Mouse (Mus musculus): ENCODE data around the gene Gm28051.

Gene Gm28051

GRCm38 (mm10) chr12:102686321-102686720 is 71.2 kb downstream of the Gm28051 start:
- DNase-seq (ENCODE audit: low spot score): no peak

GRCm38 (mm10) chr12:102685523-102685931 is 72.0 kb downstream of the Gm28051 start:
- no peak for DNase-seq (ENCODE audit: low spot score)

- no peak for DNase-seq (ENCODE audit: low spot score)
Observed at GRCm38 (mm10) chr12:102684720-102685386, 72.7 kb downstream of the Gm28051 start.

- DNase-seq (ENCODE audit: low spot score): no peak
Observed at GRCm38 (mm10) chr12:102683979-102684378, 73.6 kb downstream of the Gm28051 start.

GRCm38 (mm10) chr12:102683438-102683837 is 74.1 kb downstream of the Gm28051 start:
- DNase-seq (ENCODE audit: low spot score): no peak

GRCm38 (mm10) chr12:102682722-102683299 is 74.8 kb downstream of the Gm28051 start:
- DNase-seq (ENCODE audit: low spot score): no peak

GRCm38 (mm10) chr12:102682085-102682484 is 75.5 kb downstream of the Gm28051 start:
- peak; percentile 80 for DNase-seq (ENCODE audit: low spot score)

- DNase-seq (ENCODE audit: low spot score): peak; percentile 75
Observed at GRCm38 (mm10) chr12:102681590-102681989, 76.0 kb downstream of the Gm28051 start.

GRCm38 (mm10) chr12:102678820-102679219 is 78.7 kb downstream of the Gm28051 start:
- DNase-seq (ENCODE audit: low spot score): no peak

GRCm38 (mm10) chr12:102677089-102677488 is 80.5 kb downstream of the Gm28051 start:
- DNase-seq (ENCODE audit: low spot score): no peak

GRCm38 (mm10) chr12:102674556-102674955 is 83.0 kb downstream of the Gm28051 start:
- DNase-seq (ENCODE audit: low spot score): no peak

- no peak for DNase-seq (ENCODE audit: low spot score)
Observed at GRCm38 (mm10) chr12:102674123-102674522, 83.4 kb downstream of the Gm28051 start.

GRCm38 (mm10) chr12:102672857-102673839 is 84.4 kb downstream of the Gm28051 start:
- no peak for DNase-seq (ENCODE audit: low spot score)

- DNase-seq (ENCODE audit: low spot score): no peak
Observed at GRCm38 (mm10) chr12:102672176-102672575, 85.4 kb downstream of the Gm28051 start.

GRCm38 (mm10) chr12:102670848-102671247 is 86.7 kb downstream of the Gm28051 start:
- no peak for DNase-seq (ENCODE audit: low spot score)

Measured in testis, postnatal 10 days (tissue).